Mouse (Mus musculus) forebrain, embryonic 14.5 days (tissue): ENCODE data around the gene Kit. TPM values are rescaled to one million over a fixed set of nuclear protein-coding genes. Genes with fewer than 3 reads are reported as not detected.

ENCODE experiments used
- ATAC-seq: fragments of 200-750 bp; cut with Nextera tagmentation; 2 replicates; pipeline ENCODE4 v1.8.0; 2017; ENCODE audit warnings: mild to moderate bottlenecking, moderate library complexity
- DNase-seq: peaks from one replicate; pipeline ENCODE4 v3.0.0-alpha.2; 2015; ENCODE audit warnings: low spot score
- H3K27ac ChIP-seq: fragments of 300-500 bp; sonication (generic); 2 replicates; pipeline ENCODE4 v1.5.1; 2014; ENCODE audit warnings: low read depth, mild to moderate bottlenecking, control low read depth, low read length, moderate library complexity
- H3K27me3 ChIP-seq: fragments of 300-500 bp; sonication (generic); replicated peaks from 2 replicates; pipeline ENCODE4 v1.6.1; 2014; ENCODE audit warnings: low read length, control low read depth, mixed read lengths; ENCODE audit not compliant: control insufficient read depth, insufficient read depth
- H3K36me3 ChIP-seq: fragments of 300-500 bp; sonication (generic); 2 replicates; pipeline ENCODE4 v1.6.1; 2014; ENCODE audit warnings: low read length, control low read depth; ENCODE audit not compliant: control insufficient read depth, insufficient read depth
- H3K4me1 ChIP-seq: fragments of 300-500 bp; sonication (generic); 2 replicates; pipeline ENCODE4 v1.6.1; 2014; ENCODE audit warnings: antibody characterized with exemption, low read length, control low read depth; ENCODE audit not compliant: control insufficient read depth, insufficient read depth
- H3K4me2 ChIP-seq: fragments of 300-500 bp; sonication (generic); 2 replicates; pipeline ENCODE4 v1.6.1; 2014; ENCODE audit warnings: mild to moderate bottlenecking, control low read depth, low read length
- H3K4me3 ChIP-seq: fragments of 300-500 bp; sonication (generic); 2 replicates; pipeline ENCODE4 v1.5.1; 2014; ENCODE audit warnings: low read depth, low read length, control low read depth
- H3K9ac ChIP-seq: fragments of 300-500 bp; sonication (generic); 2 replicates; pipeline ENCODE4 v1.6.1; 2014; ENCODE audit warnings: mild to moderate bottlenecking, low read length, control low read depth, moderate library complexity
- H3K9me3 ChIP-seq: fragments of 300-500 bp; sonication (generic); replicated peaks from 2 replicates; pipeline ENCODE4 v1.6.1; 2016; ENCODE audit warnings: low read length, control low read depth, mixed read lengths; ENCODE audit not compliant: control insufficient read depth
- WGBS: fragments of 180-500 bp; shearing (Covaris S2); extraction: QIAGEN DNeasy Blood & Tissue Kit; methylation state at CpG from one replicate; pipeline ENCODE4 v1.1.7; 2014; 5-methylcytosine and 5-hydroxymethylcytosine counted together
- polyA plus RNA-seq: library from polyadenylated mRNA; unstranded; fragments of >200 nt; fragmentation: Nextera tagmentation; extraction: Ambion mirVana; gene quantifications from 2 replicates; pipeline ENCODE4 v1.2.1, GENCODE M21; 2014

Kit gene
- polyA plus RNA-seq, 1 experiment from 2014 or later = 27.0 TPM

GRCm38 (mm10) chr5:75663768-75664167 is 89.1 kb downstream of the Kit start:
- H3K36me3 ChIP-seq = no peaks in the 10 kb centered on the region
- no peaks in the 10 kb centered on the region for H3K4me1 ChIP-seq
- H3K4me3 ChIP-seq = no peak overlapping the region
- no peak overlapping the region for H3K9ac ChIP-seq
- no peak for ATAC-seq
- no peaks in the 10 kb centered on the region for H3K27me3 ChIP-seq
- WGBS = 90% methylated on average over 2 of the region's 2 CpGs
- DNase-seq = no peak
- H3K27ac ChIP-seq = no peak overlapping the region
- no peak overlapping the region for H3K4me2 ChIP-seq
- H3K9me3 ChIP-seq = no peaks in the 10 kb centered on the region

GRCm38 (mm10) chr5:75667083-75667482 is 92.4 kb downstream of the Kit start:
- Histone ChIP-seq H3K4me2 (no peak overlapping the region), H3K27me3 (no peaks in the 10 kb centered on the region), H3K9ac (no peak overlapping the region), H3K4me3 (no peak overlapping the region), H3K36me3 (no peaks in the 10 kb centered on the region), H3K9me3 (no peaks in the 10 kb centered on the region), H3K27ac (no peak overlapping the region), H3K4me1 (no peaks in the 10 kb centered on the region)
- DNase-seq (no peak), ATAC-seq (no peak)
- WGBS = 66% methylated on average over 3 of the region's 3 CpGs

- no peak overlapping the region for H3K4me2 ChIP-seq
- H3K4me3 ChIP-seq = no peak overlapping the region
- no peak overlapping the region for H3K27ac ChIP-seq
- H3K9me3 ChIP-seq = no peaks in the 10 kb centered on the region
- no peak overlapping the region for H3K9ac ChIP-seq
- no peaks in the 10 kb centered on the region for H3K27me3 ChIP-seq
- WGBS = 95% methylated on average over 5 of the region's 5 CpGs
- H3K36me3 ChIP-seq = no peaks in the 10 kb centered on the region
- DNase-seq (no peak), ATAC-seq (no peak)
- H3K4me1 ChIP-seq = no peaks in the 10 kb centered on the region
These were observed 96.5 kb downstream of the Kit start for GRCm38 (mm10) chr5:75671136-75671788.

GRCm38 (mm10) chr5:75676024-75676423 is 101.3 kb downstream of the Kit start:
- no peak for DNase-seq
- no peak for ATAC-seq
- 83% methylated on average over 3 of the region's 3 CpGs for WGBS
- no peaks in the 10 kb centered on the region for H3K36me3 ChIP-seq
- H3K4me1 ChIP-seq = no peaks in the 10 kb centered on the region
- no peak overlapping the region for H3K9ac ChIP-seq
- H3K27ac ChIP-seq = no peak overlapping the region
- no peaks in the 10 kb centered on the region for H3K9me3 ChIP-seq
- H3K27me3 ChIP-seq = no peaks in the 10 kb centered on the region
- H3K4me2 ChIP-seq = no peak overlapping the region
- H3K4me3 ChIP-seq = no peak overlapping the region

- no peak overlapping the region for H3K27ac ChIP-seq
- WGBS = 88% methylated on average over 3 of the region's 3 CpGs
- no peak for DNase-seq
- H3K4me2 ChIP-seq = no peak overlapping the region
- no peak for ATAC-seq
- no peaks in the 10 kb centered on the region for H3K27me3 ChIP-seq
- H3K9ac ChIP-seq = no peak overlapping the region
- H3K4me3 ChIP-seq = no peak overlapping the region
- no peaks in the 10 kb centered on the region for H3K4me1 ChIP-seq
- H3K36me3 ChIP-seq = no peaks in the 10 kb centered on the region
- H3K9me3 ChIP-seq = no peaks in the 10 kb centered on the region
These were observed 105.2 kb downstream of the Kit start for GRCm38 (mm10) chr5:75679896-75680295.

- ATAC-seq (no peak), DNase-seq (no peak)
- no peak overlapping the region for H3K4me3 ChIP-seq
- H3K27me3 ChIP-seq = no peaks in the 10 kb centered on the region
- H3K4me1 ChIP-seq = 0 out of 2 replicates have a peak, but pooled peaks cover 7% of the 10 kb centered on the region
- no peak overlapping the region for H3K4me2 ChIP-seq
- WGBS = 90% methylated on average over 12 of the region's 12 CpGs
- no peaks in the 10 kb centered on the region for H3K36me3 ChIP-seq
- H3K27ac ChIP-seq = no peak overlapping the region
- no peaks in the 10 kb centered on the region for H3K9me3 ChIP-seq
- no peak overlapping the region for H3K9ac ChIP-seq
These were observed 120.6 kb downstream of the Kit start for GRCm38 (mm10) chr5:75695162-75695809.

- no peak overlapping the region for H3K4me2 ChIP-seq
- ATAC-seq (no peak), DNase-seq (no peak)
- no peak overlapping the region for H3K9ac ChIP-seq
- 0 out of 2 replicates have a peak, but pooled peaks cover 7% of the 10 kb centered on the region for H3K4me1 ChIP-seq
- no peaks in the 10 kb centered on the region for H3K36me3 ChIP-seq
- H3K27me3 ChIP-seq = no peaks in the 10 kb centered on the region
- WGBS = 56% methylated on average over 5 of the region's 5 CpGs
- no peak overlapping the region for H3K27ac ChIP-seq
- no peak overlapping the region for H3K4me3 ChIP-seq
- no peaks in the 10 kb centered on the region for H3K9me3 ChIP-seq
These were observed 122.2 kb downstream of the Kit start for GRCm38 (mm10) chr5:75696960-75697359.

- ATAC-seq (no peak), DNase-seq (no peak)
- no peaks in the 10 kb centered on the region for H3K27me3 ChIP-seq
- H3K27ac ChIP-seq = no peak overlapping the region
- H3K9me3 ChIP-seq = no peaks in the 10 kb centered on the region
- no peak overlapping the region for H3K4me3 ChIP-seq
- 0 out of 2 replicates have a peak, but pooled peaks cover 7% of the 10 kb centered on the region for H3K4me1 ChIP-seq
- WGBS = 91% methylated on average over 8 of the region's 8 CpGs
- H3K4me2 ChIP-seq = no peak overlapping the region
- H3K9ac ChIP-seq = no peak overlapping the region
- no peaks in the 10 kb centered on the region for H3K36me3 ChIP-seq
These were observed 123.8 kb downstream of the Kit start for GRCm38 (mm10) chr5:75698556-75698955.

GRCm38 (mm10) chr5:75699081-75699480 is 124.4 kb downstream of the Kit start:
- no peak for DNase-seq
- Histone ChIP-seq H3K4me3 (no peak overlapping the region), H3K4me2 (no peak overlapping the region), H3K27me3 (no peaks in the 10 kb centered on the region), H3K9ac (no peak overlapping the region), H3K4me1 (0 out of 2 replicates have a peak, but pooled peaks cover 7% of the 10 kb centered on the region), H3K27ac (no peak overlapping the region), H3K36me3 (no peaks in the 10 kb centered on the region), H3K9me3 (no peaks in the 10 kb centered on the region)
- ATAC-seq = no peak
- WGBS = 76% methylated on average over 7 of the region's 7 CpGs
